Comparison of ENCODE assay signal across 14 mouse cellular contexts in the genomic region with DNA sequence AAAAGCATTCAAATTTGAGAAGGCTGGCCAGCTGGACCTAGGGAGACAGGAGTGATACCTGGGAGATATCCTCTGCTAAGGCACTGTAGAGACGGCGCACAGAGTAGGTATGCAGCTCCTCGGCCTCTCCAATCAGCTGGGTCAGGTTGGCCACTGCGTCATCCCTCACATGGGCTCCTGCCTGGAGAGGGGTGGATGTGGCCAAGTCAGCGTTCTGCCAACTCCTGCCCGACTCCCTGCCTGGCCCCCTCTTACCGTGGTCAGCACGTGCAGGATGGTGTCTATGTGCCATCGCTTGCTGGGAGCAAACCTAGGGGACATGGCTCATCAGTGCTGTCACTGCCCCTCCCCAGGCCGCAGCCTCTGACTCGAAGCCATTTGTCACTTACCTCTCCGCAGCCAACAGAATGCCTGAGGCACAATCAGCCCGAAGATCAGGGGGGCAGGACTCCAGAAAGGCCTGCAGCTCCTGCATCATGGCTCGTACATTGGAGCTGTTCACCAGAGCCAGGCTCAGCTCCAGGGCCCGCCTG. TPM values are rescaled to one million over a fixed set of nuclear protein-coding genes. Genes with fewer than 3 reads are reported as not detected.
DNase-seq lines count a peak whose midpoint lies in the region; ATAC-seq lines count a peak whose summit lies in the region.
"Had no signal": no experiment of that assay in that cellular context is flagged by ENCODE, and none has a peak within 500 bp of the region (broad histone marks: within the 10 kb centered on the region; RNA-seq: fewer than 3 reads in every experiment).

No protein-coding gene starts in this region.

- H3K4me1 ChIP-seq in neural tube, embryonic 15.5 days: peaks cover 34% of the 10 kb centered on the region
- peaks cover 33% of the 10 kb centered on the region for H3K4me1 ChIP-seq in hindbrain, embryonic 13.5 days (replicated peaks)
- peaks cover 30% of the 10 kb centered on the region for H3K4me1 ChIP-seq in limb, embryonic 10.5 days

- 0 out of 2 replicates have a peak overlapping the region, but pooled peaks have one; percentile 3 for H3K9ac ChIP-seq in neural tube, embryonic 15.5 days (replicated peaks)
- no peak overlapping the region for H3K9ac ChIP-seq in hindbrain, embryonic 13.5 days
- H3K9ac ChIP-seq: forebrain, embryonic 15.5 days; heart, embryonic 13.5 days had no signal

- no peak overlapping the region for H3K4me3 ChIP-seq in neural tube, embryonic 15.5 days (replicated peaks)
- no peak overlapping the region for H3K4me3 ChIP-seq in hindbrain, embryonic 13.5 days
- H3K4me3 ChIP-seq in limb, embryonic 10.5 days: no peak overlapping the region
- H3K4me3 ChIP-seq: forebrain, embryonic 15.5 days; heart, embryonic 13.5 days had no signal

- no peak overlapping the region for H3K27ac ChIP-seq in neural tube, embryonic 15.5 days (replicated peaks)
- H3K27ac ChIP-seq in hindbrain, embryonic 13.5 days: no peak overlapping the region
- no peak overlapping the region for H3K27ac ChIP-seq in limb, embryonic 10.5 days
- H3K27ac ChIP-seq: forebrain, embryonic 15.5 days; heart, embryonic 13.5 days had no signal

- peaks cover 13% of the 10 kb centered on the region; the same call in 1 of the 2 replicates for H3K36me3 ChIP-seq in neural tube, embryonic 15.5 days
- peaks cover 8% of the 10 kb centered on the region; the same call in 1 of the 2 replicates for H3K36me3 ChIP-seq in hindbrain, embryonic 13.5 days
- peaks cover 26% of the 10 kb centered on the region for H3K36me3 ChIP-seq in limb, embryonic 10.5 days

- ATAC-seq in neural tube, embryonic 15.5 days (ENCODE audit: low FRiP score): no peak
- no peak for ATAC-seq in hindbrain, embryonic 13.5 days (ENCODE audit: low FRiP score)
- ATAC-seq: forebrain, embryonic 15.5 days; hindbrain, embryonic 16.5 days; intestine, postnatal 0 days had no signal

- peak; percentile 71 for DNase-seq in cerebellum, adult 9-11 months
- DNase-seq in cerebellum, adult 8-10 months: no peak
- DNase-seq in neural tube, embryonic 10.5 days (ENCODE audit: extremely low spot score, low spot score): no peak
- peak; percentile 58 to 61 for DNase-seq in cerebellum, postnatal 25 days
- no peak for DNase-seq in limb, embryonic 10.5 days (ENCODE audit: low spot score)
- DNase-seq: adrenal gland, postnatal 25 days; heart, adult 11 months had no signal

- no peaks in the 10 kb centered on the region for H3K9me3 ChIP-seq in neural tube, embryonic 15.5 days (replicated peaks)
- H3K9me3 ChIP-seq in hindbrain, embryonic 13.5 days: no peaks in the 10 kb centered on the region
- no peaks in the 10 kb centered on the region for H3K9me3 ChIP-seq in limb, embryonic 10.5 days (replicated peaks)
- H3K9me3 ChIP-seq: forebrain, embryonic 15.5 days; heart, embryonic 13.5 days had no signal

- H3K4me2 ChIP-seq in neural tube, embryonic 15.5 days: no peak overlapping the region
- no peak overlapping the region for H3K4me2 ChIP-seq in hindbrain, embryonic 13.5 days
- H3K4me2 ChIP-seq: forebrain, embryonic 15.5 days; heart, embryonic 13.5 days had no signal

- 85% methylated on average over 15 of the region's 15 CpGs for WGBS in neural tube, embryonic 15.5 days
- WGBS in hindbrain, embryonic 13.5 days: 87% methylated on average over 15 of the region's 15 CpGs
- 73% methylated on average over 15 of the region's 15 CpGs for WGBS in limb, embryonic 10.5 days

- no peaks in the 10 kb centered on the region for H3K27me3 ChIP-seq in neural tube, embryonic 15.5 days (replicated peaks)
- H3K27me3 ChIP-seq in hindbrain, embryonic 13.5 days: peaks cover 9% of the 10 kb centered on the region; the same call in 1 of the 2 replicates
- H3K27me3 ChIP-seq in limb, embryonic 10.5 days (ENCODE audit: low read depth, poor library complexity, severe bottlenecking): peaks cover 4% of the 10 kb centered on the region; the same call in 1 of the 2 replicates
- H3K27me3 ChIP-seq: forebrain, embryonic 15.5 days had no signal

RNA-seq across cellular contexts. Expression of a gene that starts 4.1 kb away (rescaled TPM):
- polyA plus RNA-seq in neural tube, embryonic 15.5 days (2015; fragmentation: Nextera tagmentation; extraction: Ambion mirVana): 6.2 and 12.4 TPM in 2 replicates
- 6.5 and 6.6 TPM in 2 replicates for polyA plus RNA-seq in hindbrain, embryonic 13.5 days (2015; fragmentation: Nextera tagmentation; extraction: Ambion mirVana)
- 10.6 and 12.5 TPM in 2 replicates for polyA plus RNA-seq in limb, embryonic 10.5 days (2016; fragmentation: Nextera tagmentation; extraction: Ambion mirVana)

RNA-seq across cellular contexts. Expression of a gene that starts 7.7 kb away (rescaled TPM):
- 27.9 and 31.6 TPM in 2 replicates for polyA plus RNA-seq in neural tube, embryonic 15.5 days (2015; fragmentation: Nextera tagmentation; extraction: Ambion mirVana)
- polyA plus RNA-seq in hindbrain, embryonic 13.5 days (2015; fragmentation: Nextera tagmentation; extraction: Ambion mirVana): 29.8 and 30.7 TPM in 2 replicates
- polyA plus RNA-seq in limb, embryonic 10.5 days (2016; fragmentation: Nextera tagmentation; extraction: Ambion mirVana): 22.0 and 25.6 TPM in 2 replicates

RNA-seq across cellular contexts. Expression of a gene that starts 10.2 kb away (rescaled TPM):
- polyA plus RNA-seq in neural tube, embryonic 15.5 days (2015; fragmentation: Nextera tagmentation; extraction: Ambion mirVana): 20.3 and 24.5 TPM in 2 replicates
- polyA plus RNA-seq in hindbrain, embryonic 13.5 days (2015; fragmentation: Nextera tagmentation; extraction: Ambion mirVana): 29.4 and 31.9 TPM in 2 replicates
- polyA plus RNA-seq in limb, embryonic 10.5 days (2016; fragmentation: Nextera tagmentation; extraction: Ambion mirVana): 4.1 and 5.6 TPM in 2 replicates

RNA-seq across cellular contexts. Expression of a gene that starts 14.4 kb away (rescaled TPM):
- polyA plus RNA-seq in neural tube, embryonic 15.5 days (2015; fragmentation: Nextera tagmentation; extraction: Ambion mirVana): 30.6 and 37.0 TPM in 2 replicates
- polyA plus RNA-seq in hindbrain, embryonic 13.5 days (2015; fragmentation: Nextera tagmentation; extraction: Ambion mirVana): 22.2 and 22.6 TPM in 2 replicates
- polyA plus RNA-seq in limb, embryonic 10.5 days (2016; fragmentation: Nextera tagmentation; extraction: Ambion mirVana): 0.03 and 0.08 TPM in 2 replicates
- polyA plus RNA-seq: inflammation-experienced regulatory T-cells, adult 6 months had no signal

Comparison
In these comparisons a context has a peak if more than half of its experiments do, and no peak if none do; other contexts are left out.
1. DNase-seq: peak in cerebellum, adult 9-11 months (single experiment) and cerebellum, postnatal 25 days (2 of 2); none in cerebellum, adult 8-10 months (single experiment), neural tube, embryonic 10.5 days (single experiment) and limb, embryonic 10.5 days (single experiment).